Mouse (Mus musculus): ENCODE measurements around the gene Smim11. TPM values are rescaled to one million over a fixed set of nuclear protein-coding genes. Genes with fewer than 3 reads are reported as not detected.
A peak's percentile ranks its signal among the peaks of the same experiment; 100 is the strongest.

The Smim11 gene
- polyA plus RNA-seq, 1 experiment from 2014 or later, result 134 TPM

DNA sequence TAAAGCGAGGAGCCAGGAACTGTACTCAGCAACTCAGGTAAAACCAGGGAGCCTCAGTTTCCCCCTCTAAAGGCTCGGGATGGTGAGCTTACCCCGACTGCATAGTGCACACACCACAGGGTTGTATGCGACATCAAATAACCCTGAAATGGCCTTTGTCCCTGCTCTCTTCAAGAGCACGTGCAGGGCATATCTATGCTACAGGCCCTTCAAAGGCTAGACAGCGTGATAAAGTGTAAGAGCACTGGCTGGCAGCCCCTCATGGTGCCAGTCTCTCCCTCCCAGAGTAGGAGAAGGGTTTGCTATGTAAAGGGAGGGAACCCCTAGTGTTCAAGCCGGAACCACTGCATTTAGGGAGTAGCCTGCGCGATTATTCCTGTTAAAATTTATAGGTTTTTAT is 55.9 kb downstream of the Smim11 start:
- Histone ChIP-seq H3K36me3 (replicated peaks; ENCODE audit: control insufficient read depth, insufficient read depth, low read depth, low read length) (no peaks in the 10 kb centered on the region), H3K4me1 (ENCODE audit: control insufficient read depth, insufficient read depth, low read length) (no peaks in the 10 kb centered on the region), H3K4me2 (ENCODE audit: low read depth, low read length) (no peak overlapping the region), H3K27me3 (ENCODE audit: control insufficient read depth, insufficient read depth, low read length) (no peaks in the 10 kb centered on the region), H3K9ac (replicated peaks; ENCODE audit: low read length) (no peak overlapping the region), H3K4me3 (ENCODE audit: low read depth, low read length) (no peak overlapping the region), H3K9me3 (replicated peaks; ENCODE audit: control insufficient read depth, low read length) (no peaks in the 10 kb centered on the region), H3K27ac (replicated peaks; ENCODE audit: low read depth, low read length) (no peak overlapping the region)
- 75% methylated on average over 9 of the region's 9 CpGs for WGBS
- ATAC-seq (replicated peaks; ENCODE audit: insufficient number of reproducible peaks, low FRiP score, low TSS enrichment, low read depth), result no peak
- no peak for DNase-seq (ENCODE audit: low spot score)

DNA sequence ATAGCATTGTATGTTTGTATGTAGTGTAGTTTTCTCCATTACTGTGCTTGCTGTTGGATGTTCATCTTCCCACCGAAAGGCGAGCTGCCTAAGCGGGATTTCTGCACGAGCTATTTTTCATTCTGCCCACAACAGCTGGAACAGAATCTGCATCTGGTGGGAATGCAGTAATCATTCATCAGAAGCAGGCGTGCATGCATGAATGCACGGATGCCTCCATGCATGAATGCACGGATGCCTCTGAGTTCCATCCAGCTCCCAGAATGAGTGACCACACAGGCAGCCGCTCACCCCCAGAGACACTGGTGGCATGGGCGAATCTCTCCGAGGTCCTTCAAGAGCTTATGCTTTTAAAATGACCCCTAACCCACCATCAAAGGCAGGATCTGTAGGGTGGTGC is 56.5 kb downstream of the Smim11 start:
- 65% methylated on average over 10 of the region's 10 CpGs for WGBS
- Histone ChIP-seq H3K27ac (replicated peaks; ENCODE audit: low read depth, low read length) (no peak overlapping the region), H3K4me1 (ENCODE audit: control insufficient read depth, insufficient read depth, low read length) (no peaks in the 10 kb centered on the region), H3K9me3 (replicated peaks; ENCODE audit: control insufficient read depth, low read length) (no peaks in the 10 kb centered on the region), H3K4me3 (ENCODE audit: low read depth, low read length) (no peak overlapping the region), H3K36me3 (replicated peaks; ENCODE audit: control insufficient read depth, insufficient read depth, low read depth, low read length) (no peaks in the 10 kb centered on the region), H3K27me3 (ENCODE audit: control insufficient read depth, insufficient read depth, low read length) (no peaks in the 10 kb centered on the region), H3K4me2 (ENCODE audit: low read depth, low read length) (no peak overlapping the region), H3K9ac (replicated peaks; ENCODE audit: low read length) (no peak overlapping the region)
- DNase-seq (ENCODE audit: low spot score) (no peak), ATAC-seq (replicated peaks; ENCODE audit: insufficient number of reproducible peaks, low FRiP score, low TSS enrichment, low read depth) (no peak)

DNA sequence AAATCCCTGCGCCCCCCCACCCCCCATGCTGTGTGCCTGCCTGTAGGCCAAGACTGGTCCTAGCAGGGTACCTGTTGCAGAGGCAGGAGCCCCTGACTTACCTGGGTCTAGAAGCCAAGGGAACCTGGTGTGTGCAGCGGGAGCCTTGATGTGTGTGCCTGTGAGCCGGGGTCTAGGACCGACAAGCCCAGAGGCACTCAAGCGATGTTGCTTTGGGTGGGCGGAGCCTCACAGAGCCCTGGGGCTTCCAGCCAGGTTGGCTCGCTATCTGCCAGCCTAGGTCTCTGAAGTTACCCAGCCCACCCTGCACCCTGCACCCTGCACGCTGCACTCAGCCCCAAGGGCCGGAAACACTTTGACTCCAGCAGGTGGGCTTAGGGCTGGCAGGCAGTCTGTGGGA is 57.6 kb downstream of the Smim11 start:
- Histone ChIP-seq H3K36me3 (replicated peaks; ENCODE audit: control insufficient read depth, insufficient read depth, low read depth, low read length) (no peaks in the 10 kb centered on the region), H3K9me3 (replicated peaks; ENCODE audit: control insufficient read depth, low read length) (no peaks in the 10 kb centered on the region), H3K9ac (replicated peaks; ENCODE audit: low read length) (no peak overlapping the region), H3K27me3 (ENCODE audit: control insufficient read depth, insufficient read depth, low read length) (no peaks in the 10 kb centered on the region), H3K4me3 (ENCODE audit: low read depth, low read length) (no peak overlapping the region), H3K4me1 (ENCODE audit: control insufficient read depth, insufficient read depth, low read length) (no peaks in the 10 kb centered on the region), H3K27ac (replicated peaks; ENCODE audit: low read depth, low read length) (no peak overlapping the region), H3K4me2 (ENCODE audit: low read depth, low read length) (no peak overlapping the region)
- 11% methylated on average over 9 of the region's 9 CpGs for WGBS
- DNase-seq (ENCODE audit: low spot score) (peak; percentile 26), ATAC-seq (replicated peaks; ENCODE audit: insufficient number of reproducible peaks, low FRiP score, low TSS enrichment, low read depth) (0 out of 2 replicates have a peak, but pooled peaks have one; percentile 17)

DNA sequence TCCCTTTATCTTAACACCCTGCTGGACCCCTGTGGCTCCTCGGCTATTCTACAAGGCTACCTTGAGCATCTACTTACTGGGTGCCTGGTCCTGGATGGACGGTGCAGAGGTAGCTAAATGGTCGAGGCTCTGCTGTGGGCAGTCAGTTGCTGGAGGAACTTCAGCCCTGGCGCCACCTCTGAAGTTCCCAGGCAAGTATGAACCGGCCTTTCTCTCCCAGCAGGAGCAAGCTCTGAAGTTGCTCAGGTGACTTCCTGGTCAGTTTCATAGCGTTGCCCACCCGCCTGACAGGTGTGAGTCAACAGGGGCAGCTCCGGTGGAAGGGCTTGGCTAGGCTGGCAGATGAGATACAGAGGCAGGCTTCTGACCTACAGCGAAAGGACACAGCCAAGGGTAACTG is 58.1 kb downstream of the Smim11 start, which contains the start of gene Kcne1:
Gene Kcne1, minus strand, starts transcription at position 240 of the 400 bp plus-strand sequence.
- no peak within 1 kb of the TSS for H3K4me2 ChIP-seq (ENCODE audit: low read depth, low read length)
- H3K27ac ChIP-seq (replicated peaks; ENCODE audit: low read depth, low read length), result no peak within 1 kb of the TSS
- H3K36me3 ChIP-seq (replicated peaks; ENCODE audit: control insufficient read depth, insufficient read depth, low read depth, low read length), result no peaks in the 10 kb centered on the region
- H3K9ac ChIP-seq (replicated peaks; ENCODE audit: low read length), result no peak within 1 kb of the TSS
- no peaks in the 10 kb centered on the region for H3K9me3 ChIP-seq (replicated peaks; ENCODE audit: control insufficient read depth, low read length)
- no peaks in the 10 kb centered on the region for H3K4me1 ChIP-seq (ENCODE audit: control insufficient read depth, insufficient read depth, low read length)
- no peak within 1 kb of the TSS for H3K4me3 ChIP-seq (ENCODE audit: low read depth, low read length)
- ATAC-seq (replicated peaks; ENCODE audit: insufficient number of reproducible peaks, low FRiP score, low TSS enrichment, low read depth) (0 out of 2 replicates have a peak, but pooled peaks have one; percentile 6), DNase-seq (ENCODE audit: low spot score) (no peak)
- 53% methylated on average over 9 of the region's 9 CpGs for WGBS
- no peaks in the 10 kb centered on the region for H3K27me3 ChIP-seq (ENCODE audit: control insufficient read depth, insufficient read depth, low read length)

DNA sequence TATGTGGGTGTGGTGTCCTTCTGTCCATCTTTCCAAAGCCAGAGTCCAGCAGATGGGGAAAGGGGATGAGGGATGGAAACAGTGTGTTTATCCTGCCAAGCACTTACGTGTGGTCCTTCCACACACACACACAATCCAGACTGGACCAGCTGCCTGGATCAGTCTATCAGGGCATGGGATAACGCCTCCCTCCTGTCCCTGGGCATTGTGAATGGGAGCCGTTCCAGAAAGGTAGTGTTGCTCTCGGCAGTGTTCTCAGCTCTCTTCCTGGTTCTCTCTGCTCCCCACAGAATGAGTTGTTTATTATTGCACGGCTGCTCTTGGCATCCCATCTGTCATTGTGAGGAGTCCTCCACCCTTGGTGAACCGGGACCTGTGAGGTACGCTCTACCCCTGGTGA is 59.6 kb downstream of the Smim11 start:
- Histone ChIP-seq H3K36me3 (replicated peaks; ENCODE audit: control insufficient read depth, insufficient read depth, low read depth, low read length) (no peaks in the 10 kb centered on the region), H3K9me3 (replicated peaks; ENCODE audit: control insufficient read depth, low read length) (no peaks in the 10 kb centered on the region), H3K27ac (replicated peaks; ENCODE audit: low read depth, low read length) (no peak overlapping the region), H3K9ac (replicated peaks; ENCODE audit: low read length) (no peak overlapping the region), H3K27me3 (ENCODE audit: control insufficient read depth, insufficient read depth, low read length) (no peaks in the 10 kb centered on the region), H3K4me2 (ENCODE audit: low read depth, low read length) (no peak overlapping the region), H3K4me3 (ENCODE audit: low read depth, low read length) (no peak overlapping the region), H3K4me1 (ENCODE audit: control insufficient read depth, insufficient read depth, low read length) (no peaks in the 10 kb centered on the region)
- 78% methylated on average over 7 of the region's 7 CpGs for WGBS
- ATAC-seq (replicated peaks; ENCODE audit: insufficient number of reproducible peaks, low FRiP score, low TSS enrichment, low read depth), result no peak
- DNase-seq (ENCODE audit: low spot score), result no peak

Other genes with a start within 250 kb of the Smim11 start
- gene Mrps6, start 243.0 kb upstream of the Smim11 start, polyA plus RNA-seq (2014; fragmentation: Nextera tagmentation; extraction: Ambion mirVana), result 125 and 127 TPM in 2 replicates
- gene Gm49711, start 243.0 kb upstream of the Smim11 start, polyA plus RNA-seq (2014; fragmentation: Nextera tagmentation; extraction: Ambion mirVana), result 0.20 and 0.45 TPM in 2 replicates
- 12.4 and 12.6 TPM in 2 replicates for gene Slc5a3, start 243.0 kb upstream of the Smim11 start, polyA plus RNA-seq (2014; fragmentation: Nextera tagmentation; extraction: Ambion mirVana)
- gene Kcne2, start 8.9 kb upstream of the Smim11 start, polyA plus RNA-seq (2014; fragmentation: Nextera tagmentation; extraction: Ambion mirVana), result 1.7 TPM in 1 of 2 replicates, not detected in the other
- 0.07 TPM in 1 of 2 replicates, not detected in the other for gene Fam243, start 20.2 kb downstream of the Smim11 start, polyA plus RNA-seq (2014; fragmentation: Nextera tagmentation; extraction: Ambion mirVana)
- 0.34 and 0.35 TPM in 2 replicates for gene Kcne1, start 58.2 kb downstream of the Smim11 start, polyA plus RNA-seq (2014; fragmentation: Nextera tagmentation; extraction: Ambion mirVana)
- gene Rcan1, start 169.6 kb downstream of the Smim11 start, polyA plus RNA-seq (2014; fragmentation: Nextera tagmentation; extraction: Ambion mirVana), result 36.6 and 42.0 TPM in 2 replicates
- 1.2 and 1.9 TPM in 2 replicates for gene Clic6, start 184.4 kb downstream of the Smim11 start, polyA plus RNA-seq (2014; fragmentation: Nextera tagmentation; extraction: Ambion mirVana)